Mouse (Mus musculus): ENCODE measurements around the gene Uchl1.

DNA sequence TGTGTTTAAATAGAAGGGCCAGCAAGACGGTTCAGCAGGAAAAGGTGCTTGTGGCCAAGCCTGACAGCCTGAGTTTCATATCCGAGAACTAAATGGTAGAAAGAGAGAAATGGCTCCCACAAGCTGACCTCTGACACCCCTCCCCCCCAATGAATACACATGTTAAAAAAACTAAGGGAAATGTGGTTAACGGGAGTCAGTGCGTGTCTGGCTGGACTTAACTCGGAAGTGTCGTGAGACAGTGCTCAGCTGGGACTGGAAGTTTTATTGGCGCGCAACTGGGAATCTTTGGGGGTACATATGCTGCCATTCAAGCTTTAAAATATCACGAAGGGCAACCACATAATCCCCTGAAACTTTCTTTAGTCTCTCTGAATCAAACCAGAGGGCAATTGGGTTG, 46.7 kb downstream of the Uchl1 start:
- TF ChIP-seq CTCF (conservative IDR thresholded peaks at IDR 0.05; ENCODE audit: low read length) = no peak
- no peak for TF ChIP-seq POU5F1 (IDR thresholded peaks at IDR 0.05; ENCODE audit: borderline replicate concordance, low read length)
- TF ChIP-seq NANOG (IDR thresholded peaks at IDR 0.05; ENCODE audit: borderline replicate concordance, low read length) = no peak

All from E14TG2a.4 (cell line).